Mouse (Mus musculus) midbrain, embryonic 15.5 days (tissue): Measurements from ENCODE around the gene Sbk2. TPM values are rescaled to one million over a fixed set of nuclear protein-coding genes. Genes with fewer than 3 reads are reported as not detected.
A peak's percentile ranks its signal among the peaks of the same experiment; 100 is the strongest.

Experiments used
- ATAC-seq: fragments of 200-750 bp; cut with Nextera tagmentation; replicated peaks from 2 replicates; pipeline ENCODE4 v1.8.0; 2017; ENCODE audit warnings: moderate TSS enrichment
- H3K27ac ChIP-seq: fragments of 300-500 bp; sonication (generic); 2 replicates; pipeline ENCODE4 v1.5.1; 2015; ENCODE audit warnings: mild to moderate bottlenecking, inconsistent platforms
- H3K27me3 ChIP-seq: fragments of 300-500 bp; sonication (generic); replicated peaks from 2 replicates; pipeline ENCODE4 v1.6.1; 2015; ENCODE audit warnings: inconsistent platforms
- H3K36me3 ChIP-seq: fragments of 300-500 bp; sonication (generic); replicated peaks from 2 replicates; pipeline ENCODE4 v1.6.1; 2015; ENCODE audit warnings: inconsistent platforms
- H3K4me1 ChIP-seq: fragments of 300-500 bp; sonication (generic); 2 replicates; pipeline ENCODE4 v1.6.1; 2015; ENCODE audit warnings: inconsistent platforms
- H3K4me2 ChIP-seq: fragments of 300-500 bp; sonication (generic); 2 replicates; pipeline ENCODE4 v1.6.1; 2015; ENCODE audit warnings: inconsistent platforms, mild to moderate bottlenecking, moderate library complexity
- H3K4me3 ChIP-seq: fragments of 300-500 bp; sonication (generic); 2 replicates; pipeline ENCODE4 v1.5.1; 2015; ENCODE audit warnings: mild to moderate bottlenecking, inconsistent platforms
- H3K9ac ChIP-seq: fragments of 300-500 bp; sonication (generic); 2 replicates; pipeline ENCODE4 v1.6.1; 2015; ENCODE audit warnings: mild to moderate bottlenecking, inconsistent platforms
- H3K9me3 ChIP-seq: fragments of 300-500 bp; sonication (generic); 2 replicates; pipeline ENCODE4 v1.6.1; 2016; ENCODE audit warnings: inconsistent platforms
- WGBS: fragments of 180-500 bp; shearing (Covaris S2); methylation state at CpG from one replicate; pipeline ENCODE4 v1.1.7; 2015; ENCODE audit warnings: mixed read lengths; 5-methylcytosine and 5-hydroxymethylcytosine counted together
- polyA plus RNA-seq: library from polyadenylated mRNA; unstranded; fragments of >200 nt; fragmentation: Nextera tagmentation; extraction: Ambion mirVana; gene quantifications from 2 replicates; pipeline ENCODE4 v1.2.1, GENCODE M21; 2015

Gene Sbk2
- polyA plus RNA-seq, 1 experiment from 2014 or later: not detected

GRCm38 (mm10) chr7:4988250-4988649, 24.0 kb upstream of the Sbk2 start:
- H3K27me3 ChIP-seq: no peaks in the 10 kb centered on the region
- no peak overlapping the region for H3K4me2 ChIP-seq
- H3K9me3 ChIP-seq: no peaks in the 10 kb centered on the region
- no peak overlapping the region for H3K4me3 ChIP-seq
- no peak overlapping the region for H3K27ac ChIP-seq
- H3K4me1 ChIP-seq: peaks cover 12% of the 10 kb centered on the region
- ATAC-seq: no peak
- 82% methylated on average over 2 of the region's 2 CpGs for WGBS
- no peak overlapping the region for H3K9ac ChIP-seq
- peaks cover 22% of the 10 kb centered on the region; the same call in 1 of the 2 replicates for H3K36me3 ChIP-seq

GRCm38 (mm10) chr7:4976832-4977231, 12.6 kb upstream of the Sbk2 start:
- Histone ChIP-seq H3K27me3 (no peaks in the 10 kb centered on the region), H3K4me3 (no peak overlapping the region), H3K9me3 (no peaks in the 10 kb centered on the region), H3K4me1 (no peaks in the 10 kb centered on the region), H3K36me3 (no peaks in the 10 kb centered on the region), H3K27ac (no peak overlapping the region), H3K9ac (no peak overlapping the region), H3K4me2 (no peak overlapping the region)
- WGBS: 90% methylated on average over 7 of the region's 7 CpGs
- no peak for ATAC-seq

- Histone ChIP-seq H3K4me1 (no peaks in the 10 kb centered on the region), H3K27ac (no peak overlapping the region), H3K4me3 (no peak overlapping the region), H3K9ac (no peak overlapping the region), H3K4me2 (no peak overlapping the region), H3K9me3 (no peaks in the 10 kb centered on the region), H3K36me3 (no peaks in the 10 kb centered on the region), H3K27me3 (no peaks in the 10 kb centered on the region)
- no peak for ATAC-seq
- 62% methylated on average over 4 of the region's 4 CpGs for WGBS
These were observed 11.2 kb upstream of the Sbk2 start for GRCm38 (mm10) chr7:4975455-4975854.

GRCm38 (mm10) chr7:4972321-4973047, 8.3 kb upstream of the Sbk2 start:
- Histone ChIP-seq H3K27me3 (no peaks in the 10 kb centered on the region), H3K4me2 (no peak overlapping the region), H3K36me3 (no peaks in the 10 kb centered on the region), H3K4me3 (no peak overlapping the region), H3K9me3 (no peaks in the 10 kb centered on the region), H3K9ac (no peak overlapping the region), H3K4me1 (no peaks in the 10 kb centered on the region), H3K27ac (no peak overlapping the region)
- 84% methylated on average over 18 of the region's 18 CpGs for WGBS
- ATAC-seq: no peak

GRCm38 (mm10) chr7:4971710-4972109, 7.5 kb upstream of the Sbk2 start:
- Histone ChIP-seq H3K4me2 (no peak overlapping the region), H3K36me3 (no peaks in the 10 kb centered on the region), H3K9ac (no peak overlapping the region), H3K27ac (no peak overlapping the region), H3K4me3 (no peak overlapping the region), H3K27me3 (no peaks in the 10 kb centered on the region), H3K9me3 (no peaks in the 10 kb centered on the region), H3K4me1 (no peaks in the 10 kb centered on the region)
- no peak for ATAC-seq
- WGBS: 29% methylated on average over 7 of the region's 7 CpGs

GRCm38 (mm10) chr7:4971068-4971467, 6.9 kb upstream of the Sbk2 start, which contains the start of gene Sbk3:
Gene Sbk3 (minus strand): TSS chr7:4971168.
- ATAC-seq: no peak
- no peaks in the 10 kb centered on the region for H3K36me3 ChIP-seq
- no peak within 1 kb of the TSS for H3K9ac ChIP-seq
- no peak within 1 kb of the TSS for H3K4me3 ChIP-seq
- no peak within 1 kb of the TSS for H3K27ac ChIP-seq
- H3K4me2 ChIP-seq: no peak within 1 kb of the TSS
- no peaks in the 10 kb centered on the region for H3K4me1 ChIP-seq
- 49% methylated on average over 6 of the region's 6 CpGs for WGBS
- no peaks in the 10 kb centered on the region for H3K9me3 ChIP-seq
- no peaks in the 10 kb centered on the region for H3K27me3 ChIP-seq

- H3K4me3 ChIP-seq: no peak overlapping the region
- H3K9ac ChIP-seq: no peak overlapping the region
- H3K27me3 ChIP-seq: no peaks in the 10 kb centered on the region
- no peak overlapping the region for H3K27ac ChIP-seq
- ATAC-seq: no peak
- H3K4me1 ChIP-seq: no peaks in the 10 kb centered on the region
- no peaks in the 10 kb centered on the region for H3K36me3 ChIP-seq
- no peak overlapping the region for H3K4me2 ChIP-seq
- no peaks in the 10 kb centered on the region for H3K9me3 ChIP-seq
- WGBS: 85% methylated on average over 5 of the region's 5 CpGs
These were observed 782 bp upstream of the Sbk2 start for GRCm38 (mm10) chr7:4964988-4965387.

- Histone ChIP-seq H3K9me3 (no peaks in the 10 kb centered on the region), H3K9ac (no peak overlapping the region), H3K27ac (no peak overlapping the region), H3K4me1 (no peaks in the 10 kb centered on the region), H3K4me3 (no peak overlapping the region), H3K27me3 (no peaks in the 10 kb centered on the region), H3K4me2 (no peak overlapping the region), H3K36me3 (no peaks in the 10 kb centered on the region)
- ATAC-seq: 0 out of 2 replicates have a peak, but pooled peaks have one; percentile 27
- WGBS: 85% methylated on average over 5 of the region's 5 CpGs
These were observed 679 bp downstream of the Sbk2 start for GRCm38 (mm10) chr7:4963527-4963926.

- H3K9me3 ChIP-seq: no peaks in the 10 kb centered on the region
- no peaks in the 10 kb centered on the region for H3K36me3 ChIP-seq
- H3K9ac ChIP-seq: no peak overlapping the region
- no peak overlapping the region for H3K4me3 ChIP-seq
- no peaks in the 10 kb centered on the region for H3K27me3 ChIP-seq
- 84% methylated on average over 10 of the region's 10 CpGs for WGBS
- H3K4me1 ChIP-seq: no peaks in the 10 kb centered on the region
- no peak overlapping the region for H3K27ac ChIP-seq
- no peak for ATAC-seq
- no peak overlapping the region for H3K4me2 ChIP-seq
These were observed 6.8 kb downstream of the Sbk2 start for GRCm38 (mm10) chr7:4957361-4957760.

- Histone ChIP-seq H3K36me3 (no peaks in the 10 kb centered on the region), H3K4me1 (no peaks in the 10 kb centered on the region), H3K27ac (no peak overlapping the region), H3K9me3 (no peaks in the 10 kb centered on the region), H3K9ac (no peak overlapping the region), H3K4me2 (no peak overlapping the region), H3K4me3 (no peak overlapping the region), H3K27me3 (no peaks in the 10 kb centered on the region)
- 36% methylated on average over 10 of the region's 10 CpGs for WGBS
- ATAC-seq: no peak
These were observed 10.3 kb downstream of the Sbk2 start for GRCm38 (mm10) chr7:4953815-4954445.

GRCm38 (mm10) chr7:4950561-4951342, 13.5 kb downstream of the Sbk2 start:
- no peak overlapping the region for H3K27ac ChIP-seq
- 83% methylated on average over 19 of the region's 19 CpGs for WGBS
- no peaks in the 10 kb centered on the region for H3K27me3 ChIP-seq
- H3K4me3 ChIP-seq: no peak overlapping the region
- no peaks in the 10 kb centered on the region for H3K36me3 ChIP-seq
- no peak overlapping the region for H3K4me2 ChIP-seq
- H3K9ac ChIP-seq: no peak overlapping the region
- H3K4me1 ChIP-seq: no peaks in the 10 kb centered on the region
- ATAC-seq: no peak
- no peaks in the 10 kb centered on the region for H3K9me3 ChIP-seq

- Histone ChIP-seq H3K4me1 (no peaks in the 10 kb centered on the region), H3K4me2 (no peak overlapping the region), H3K27me3 (no peaks in the 10 kb centered on the region), H3K36me3 (no peaks in the 10 kb centered on the region), H3K9ac (no peak overlapping the region), H3K9me3 (no peaks in the 10 kb centered on the region), H3K27ac (no peak overlapping the region), H3K4me3 (no peak overlapping the region)
- no peak for ATAC-seq
- WGBS: 78% methylated on average over 6 of the region's 6 CpGs
These were observed 15.8 kb downstream of the Sbk2 start for GRCm38 (mm10) chr7:4948386-4948785.
